Mouse (Mus musculus): ENCODE measurements around the gene Retnlb.
"Not testable (repeated sequence)": the region's sequence is repeated elsewhere in the genome, so short reads cannot be mapped to it uniquely, and the experiment has no call there.

The Retnlb gene

DNA sequence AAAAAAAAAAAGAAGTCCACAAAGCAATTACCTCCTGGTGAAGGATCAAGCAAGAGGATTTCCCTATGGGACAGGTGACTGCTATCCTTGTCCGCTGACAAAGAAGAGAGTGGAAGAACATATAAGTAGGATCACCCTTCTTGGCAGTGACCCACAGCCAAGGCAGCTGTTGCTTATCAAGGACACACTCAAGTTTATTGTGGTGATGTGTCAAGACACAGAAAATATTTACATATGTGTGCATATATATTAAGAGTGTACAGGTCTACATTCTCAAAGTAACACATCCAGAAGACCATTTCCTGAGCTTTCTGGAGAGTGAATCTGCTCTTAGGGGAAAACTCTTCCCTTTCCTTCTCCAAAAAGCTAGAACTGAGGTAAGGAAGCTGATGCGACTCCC is at the start of gene Retnlb:
Gene Retnlb, plus strand, starts transcription at position 162 of the 400 bp plus-strand sequence.
- no peak for DNase-seq (ENCODE audit: low read depth)

DNA sequence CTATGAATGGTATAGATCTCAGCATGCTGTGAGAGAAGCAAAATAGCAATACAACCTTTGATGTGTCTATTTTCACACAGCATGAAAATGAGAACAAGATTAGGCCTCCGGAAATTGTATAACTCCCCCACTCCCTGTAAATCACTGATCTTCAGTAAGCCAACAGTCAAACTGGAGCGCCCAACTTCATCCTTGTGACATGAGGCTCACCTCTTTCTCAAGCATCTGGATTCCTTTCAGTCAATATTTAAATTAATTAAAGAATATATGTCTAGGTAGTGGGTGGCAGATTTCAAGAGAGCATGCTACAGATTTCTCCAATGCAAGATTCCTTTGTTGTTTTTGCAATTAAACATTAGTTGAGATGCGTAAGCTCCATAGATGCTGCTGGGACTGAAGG is 47.5 kb upstream of the Retnlb start:
- no peak for DNase-seq (ENCODE audit: low read depth)

DNA sequence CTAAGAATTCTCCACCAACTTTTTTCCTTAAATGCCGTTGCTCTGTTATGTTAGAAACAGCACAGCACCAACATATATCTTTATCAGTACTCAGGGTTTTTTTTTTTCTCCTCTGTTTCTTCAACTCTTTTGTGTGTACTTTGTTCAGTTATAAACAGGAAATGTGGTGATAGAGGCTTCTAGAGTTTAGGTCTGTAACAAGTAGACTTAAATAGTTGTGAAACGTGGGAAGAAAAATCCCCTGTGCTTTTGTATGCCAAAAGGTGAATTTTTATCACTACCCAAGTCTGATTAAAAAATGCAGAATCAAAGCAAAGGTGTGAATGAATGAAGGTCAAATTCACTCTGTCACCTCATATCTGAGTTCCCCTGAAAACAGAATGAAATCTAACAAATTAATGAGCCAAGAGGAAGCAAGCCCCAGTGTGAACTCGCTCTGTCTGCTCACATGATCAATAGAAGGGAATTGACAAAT is 44.6 kb upstream of the Retnlb start, which contains the start of gene Trat1:
Gene Trat1, minus strand, starts transcription at position 51 of the 475 bp plus-strand sequence.
- no peak for DNase-seq (ENCODE audit: low read depth)

DNA sequence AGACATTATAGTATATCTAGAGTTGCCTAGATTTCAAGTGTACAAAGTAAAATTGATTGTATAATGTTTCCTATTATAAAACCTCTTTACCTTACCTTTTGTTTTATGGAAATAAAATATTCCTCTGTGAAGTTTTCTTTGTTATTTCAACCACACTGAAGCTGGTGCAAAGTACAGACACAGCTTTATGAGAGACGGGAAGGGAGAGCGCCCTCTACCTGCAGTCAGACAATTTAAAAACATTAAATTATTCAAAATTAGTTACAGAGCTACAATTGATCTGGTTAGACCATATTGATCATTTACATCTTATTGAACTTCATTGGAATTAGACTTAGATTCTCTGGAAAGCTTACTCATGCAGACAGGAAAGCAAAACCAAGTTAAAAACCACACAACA is 39.4 kb upstream of the Retnlb start:
- DNase-seq (ENCODE audit: low read depth): no peak

- peak; percentile 18 for DNase-seq (ENCODE audit: low read depth)
Observed at GRCm38 (mm10) chr16:48786258-48786657, 30.4 kb upstream of the Retnlb start.

DNA sequence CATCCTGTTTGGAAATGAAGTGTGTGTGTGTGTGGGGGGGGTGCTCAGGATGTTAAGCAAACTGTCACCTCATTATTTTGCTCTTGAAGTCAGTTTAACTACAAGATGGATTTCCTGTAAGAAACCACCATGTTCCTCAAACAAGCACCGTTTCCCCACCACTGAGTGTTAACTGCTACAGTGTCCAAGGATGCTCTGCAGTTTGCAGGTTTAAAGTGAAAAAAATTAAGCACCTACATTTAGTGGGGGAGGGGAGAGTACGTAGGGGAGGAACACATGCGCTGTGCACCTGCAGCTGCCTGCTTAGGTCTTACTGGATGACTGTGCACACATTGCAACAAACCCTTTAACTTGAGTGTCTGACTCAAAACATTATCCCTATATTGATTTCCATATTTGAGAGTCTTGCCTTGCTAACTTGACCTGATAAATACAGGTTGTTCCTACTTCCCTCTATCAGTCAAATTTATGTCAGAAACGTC is 27.9 kb upstream of the Retnlb start:
- DNase-seq (ENCODE audit: low read depth): peak; percentile 17

DNA sequence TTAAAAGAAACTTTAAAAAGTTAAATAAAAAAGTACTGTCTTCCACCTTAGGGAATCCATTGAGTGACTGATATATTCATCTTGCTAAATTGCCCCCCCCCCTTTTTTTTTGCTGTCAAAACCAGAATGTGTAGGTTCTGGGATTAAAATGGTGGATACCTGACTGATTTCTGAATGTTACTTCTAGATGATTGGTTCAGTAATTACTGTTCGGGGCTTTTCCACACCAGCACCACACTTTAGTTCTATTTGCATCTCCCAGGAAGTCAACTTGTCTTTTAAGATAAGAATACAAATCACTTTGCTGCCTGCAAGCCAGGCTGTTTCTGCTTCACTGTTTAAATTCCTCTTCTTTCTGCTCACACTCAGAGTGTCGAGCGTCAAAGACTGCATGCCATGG is 18.4 kb upstream of the Retnlb start:
- no peak for DNase-seq (ENCODE audit: low read depth)

- DNase-seq (ENCODE audit: low read depth): no peak
Observed at GRCm38 (mm10) chr16:48799470-48799869, 17.2 kb upstream of the Retnlb start.

GRCm38 (mm10) chr16:48800906-48801305 is 15.8 kb upstream of the Retnlb start:
- no peak for DNase-seq (ENCODE audit: low read depth)

DNA sequence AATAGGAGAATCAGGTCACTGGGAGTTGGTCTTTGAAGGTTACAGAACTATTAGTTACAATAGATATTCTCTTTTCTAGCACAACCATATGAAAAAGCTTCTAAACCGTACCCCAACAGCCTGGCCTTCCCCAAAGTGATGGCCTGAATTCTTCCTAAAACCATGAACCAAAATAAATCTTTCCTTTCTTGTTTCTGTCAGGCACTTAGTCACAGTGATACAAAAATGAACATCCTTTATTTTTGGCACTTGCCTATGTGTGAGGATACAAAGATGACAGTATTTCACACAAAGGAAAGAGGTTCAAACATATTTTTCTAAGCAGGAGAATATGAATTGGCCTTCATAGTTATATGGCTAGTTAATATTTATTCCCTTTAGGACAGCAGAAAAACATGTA is 11.2 kb upstream of the Retnlb start:
- no peak for DNase-seq (ENCODE audit: low read depth)

- no peak for DNase-seq (ENCODE audit: low read depth)
Observed at GRCm38 (mm10) chr16:48806521-48806920, 10.1 kb upstream of the Retnlb start.

GRCm38 (mm10) chr16:48809374-48809773 is 7.3 kb upstream of the Retnlb start:
- DNase-seq (ENCODE audit: low read depth): no peak

DNA sequence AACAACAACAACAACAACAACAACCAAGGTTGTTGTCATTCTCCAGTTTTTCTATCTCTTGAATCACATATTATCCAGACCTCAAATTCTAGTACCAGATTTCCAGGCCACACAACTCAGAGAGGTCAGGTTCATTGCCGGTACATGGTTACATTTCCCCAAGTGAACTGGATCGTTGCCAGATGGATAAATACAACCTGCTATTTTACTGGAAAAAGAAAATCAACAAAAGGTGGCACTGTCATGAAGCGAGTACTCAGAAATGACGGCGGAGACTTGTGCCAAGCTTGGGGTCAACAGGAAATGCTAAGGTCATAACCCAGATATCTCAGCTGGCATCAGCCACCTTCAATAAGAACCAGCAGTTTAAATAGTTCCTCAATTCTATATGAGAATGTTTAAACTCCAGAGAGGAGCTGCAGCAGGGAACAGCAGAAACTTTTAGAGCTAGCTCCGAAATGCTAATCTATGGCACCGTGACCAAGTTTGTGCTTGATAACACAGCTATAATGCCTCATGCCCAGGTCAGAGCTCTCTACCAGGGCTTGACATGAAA is 4.7 kb upstream of the Retnlb start:
- DNase-seq (ENCODE audit: low read depth): no peak

DNA sequence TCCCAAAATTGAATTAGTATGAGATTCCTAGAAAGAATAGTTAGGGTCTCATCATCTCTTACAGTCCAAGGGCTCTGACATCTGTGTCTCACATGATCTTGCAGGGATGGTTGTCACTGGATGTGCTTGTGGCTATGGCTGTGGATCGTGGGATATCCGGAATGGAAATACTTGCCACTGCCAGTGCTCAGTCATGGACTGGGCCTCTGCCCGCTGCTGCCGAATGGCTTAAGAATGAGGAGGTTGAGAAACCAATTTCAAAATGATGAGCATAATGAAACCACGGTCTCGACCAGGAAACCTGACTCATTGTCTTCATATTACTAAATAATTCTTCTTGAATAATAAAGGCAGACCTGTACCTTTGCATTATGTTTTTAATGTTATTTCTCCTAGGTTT is 1.9 kb downstream of the Retnlb start:
- no peak for DNase-seq (ENCODE audit: low read depth)

DNA sequence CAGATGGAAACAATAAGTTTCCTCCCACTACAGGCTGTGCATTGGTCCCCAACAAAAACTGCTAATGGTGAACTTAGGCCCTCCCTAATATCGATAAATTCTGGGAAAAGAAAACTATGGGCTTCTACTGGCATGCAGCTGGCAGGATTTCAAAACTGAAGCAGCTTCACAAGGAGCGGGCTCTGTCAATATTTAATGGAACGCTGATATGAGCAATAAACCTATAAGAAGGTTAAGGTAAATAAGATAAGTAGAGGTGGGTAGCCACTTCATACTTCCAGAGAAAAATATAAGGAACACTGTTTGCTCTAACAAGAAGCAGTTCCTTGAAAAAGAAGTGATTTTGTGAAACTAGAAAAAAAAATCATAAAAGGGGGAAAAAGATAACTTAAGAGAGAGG is 9.8 kb downstream of the Retnlb start:
- no peak for DNase-seq (ENCODE audit: low read depth)

DNA sequence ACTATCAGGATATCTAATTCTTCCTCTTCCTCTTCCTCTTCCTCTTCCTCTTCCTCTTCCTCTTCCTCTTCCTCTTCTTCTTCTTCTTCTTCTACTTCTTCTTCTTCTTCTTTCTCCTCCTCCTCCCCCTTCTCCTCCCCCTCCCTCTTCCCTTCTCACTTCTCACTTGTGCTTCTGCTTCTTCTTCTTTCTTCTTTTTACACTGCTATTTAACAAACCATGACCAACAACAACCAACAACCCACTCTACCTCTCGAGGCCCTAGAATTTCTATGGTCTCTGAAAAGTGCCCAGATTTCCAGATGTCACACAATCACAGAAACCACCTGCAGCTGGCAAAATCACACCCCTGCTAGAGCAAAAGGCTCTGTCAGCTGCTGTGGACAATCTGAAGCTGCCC is 11.0 kb downstream of the Retnlb start:
- no peak for DNase-seq (ENCODE audit: low read depth)

DNA sequence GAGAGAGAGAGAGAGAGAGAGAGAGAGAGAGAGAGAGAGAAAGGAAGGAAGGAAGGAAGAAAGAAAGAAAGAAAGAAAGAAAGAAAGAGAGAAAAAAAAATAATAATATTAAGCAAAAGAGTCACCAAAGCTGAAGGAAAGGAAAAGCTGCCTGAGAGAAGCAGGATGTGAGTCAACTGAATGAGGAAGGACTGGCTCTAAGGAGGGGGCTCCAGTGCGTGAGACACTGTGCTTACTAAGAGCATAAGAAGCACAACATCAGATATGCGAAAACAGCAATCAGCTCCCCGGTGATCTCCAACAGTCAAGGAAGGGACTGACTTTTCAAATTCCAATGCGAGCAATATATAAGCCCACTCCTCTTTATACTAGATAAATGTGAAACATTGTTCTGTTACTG is 12.4 kb downstream of the Retnlb start:
- DNase-seq (ENCODE audit: low read depth): no peak

DNA sequence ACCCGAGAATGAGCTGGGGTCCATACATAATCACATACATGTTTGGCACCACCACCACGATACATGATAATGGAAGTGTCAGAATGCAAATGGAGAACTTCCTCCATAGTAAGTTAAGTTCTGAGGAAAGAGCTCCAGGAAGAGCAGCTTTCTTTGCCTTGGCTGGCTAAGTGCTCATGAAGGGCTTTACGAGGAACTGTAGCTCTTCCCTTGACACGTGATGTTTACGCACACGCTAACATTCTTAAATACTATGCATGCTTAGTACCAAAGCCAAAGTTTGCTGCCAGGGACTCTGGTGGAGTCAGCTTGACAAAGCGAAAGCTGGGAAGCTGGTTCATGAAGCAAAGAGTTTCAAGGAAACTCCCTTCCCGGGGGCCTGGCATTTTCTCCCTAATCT is 15.4 kb downstream of the Retnlb start:
- DNase-seq (ENCODE audit: low read depth): no peak

DNA sequence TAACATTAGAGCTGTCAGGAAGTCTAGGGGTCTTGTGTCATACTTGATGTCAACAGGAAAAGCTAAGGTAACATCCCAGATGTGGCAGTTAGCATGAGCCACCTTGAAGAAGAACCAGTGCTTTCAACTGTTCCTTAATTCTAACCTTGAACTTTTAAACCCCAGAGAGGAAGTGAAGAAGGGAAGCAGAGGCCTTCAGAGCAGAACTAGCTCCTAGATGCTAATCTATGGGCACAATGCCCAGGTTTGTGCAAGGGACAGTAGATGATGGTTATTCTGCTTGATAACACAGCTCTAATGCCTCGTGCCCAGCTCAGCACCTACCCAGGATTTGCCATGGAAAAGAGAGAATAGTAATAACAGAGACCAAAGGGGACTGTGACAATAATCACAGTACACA is 17.0 kb downstream of the Retnlb start:
- not testable (repeated sequence) for DNase-seq (ENCODE audit: low read depth)

DNA sequence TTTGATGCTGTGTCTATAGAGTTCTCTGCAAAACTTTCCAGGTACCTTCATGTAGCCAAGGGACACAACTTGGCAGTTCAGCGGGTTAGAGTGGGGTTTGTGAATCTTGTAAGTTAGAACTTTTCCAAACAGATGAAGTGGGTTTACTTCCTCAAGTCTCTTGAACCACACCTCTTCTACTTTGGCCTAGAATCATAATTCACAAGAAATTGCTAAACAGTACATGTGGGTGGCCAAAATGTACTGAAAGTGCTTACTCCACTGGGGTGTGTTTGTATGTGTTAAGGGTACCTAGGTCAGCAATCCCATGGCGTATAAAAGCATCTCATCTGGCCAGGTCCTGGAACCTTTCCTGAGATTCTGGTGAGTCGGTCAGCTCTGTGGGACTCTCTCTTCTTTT is 25.6 kb downstream of the Retnlb start, which contains the start of gene Retnla:
Gene Retnla, plus strand, starts transcription at position 286 of the 400 bp plus-strand sequence.
- no peak for DNase-seq (ENCODE audit: low read depth)

DNA sequence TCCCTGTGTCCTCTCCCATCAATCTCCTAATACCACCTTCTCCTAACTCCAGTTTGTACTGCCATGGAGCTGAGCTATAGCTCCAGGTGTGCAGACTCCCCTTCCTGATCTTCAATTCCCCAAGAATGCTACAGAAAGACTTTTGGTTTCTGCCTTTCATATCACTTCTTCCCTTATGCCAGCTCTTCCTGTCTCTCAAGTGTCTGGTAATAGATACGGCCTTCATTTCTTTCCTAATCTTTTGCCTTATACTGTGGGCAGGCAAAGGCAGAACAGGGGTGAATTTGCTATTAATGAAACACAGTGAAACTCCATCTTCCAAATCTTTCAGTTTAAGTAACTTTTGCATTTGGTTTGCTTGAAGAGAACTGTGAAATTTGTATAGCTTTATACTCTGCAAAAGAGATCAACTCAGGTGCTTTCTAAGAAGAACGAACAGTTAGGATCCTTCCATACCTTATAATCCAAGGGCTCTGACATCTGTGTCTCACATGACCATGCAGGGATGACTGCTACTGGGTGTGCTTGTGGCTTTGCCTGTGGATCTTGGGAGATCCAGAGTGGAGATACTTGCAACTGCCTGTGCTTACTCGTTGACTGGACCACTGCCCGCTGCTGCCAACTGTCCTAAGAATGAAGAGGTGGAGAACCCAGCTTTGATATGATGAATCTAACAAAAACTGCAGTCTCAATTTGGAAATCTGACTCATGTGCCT is 27.2 kb downstream of the Retnlb start:
- no peak for DNase-seq (ENCODE audit: low read depth)

DNA sequence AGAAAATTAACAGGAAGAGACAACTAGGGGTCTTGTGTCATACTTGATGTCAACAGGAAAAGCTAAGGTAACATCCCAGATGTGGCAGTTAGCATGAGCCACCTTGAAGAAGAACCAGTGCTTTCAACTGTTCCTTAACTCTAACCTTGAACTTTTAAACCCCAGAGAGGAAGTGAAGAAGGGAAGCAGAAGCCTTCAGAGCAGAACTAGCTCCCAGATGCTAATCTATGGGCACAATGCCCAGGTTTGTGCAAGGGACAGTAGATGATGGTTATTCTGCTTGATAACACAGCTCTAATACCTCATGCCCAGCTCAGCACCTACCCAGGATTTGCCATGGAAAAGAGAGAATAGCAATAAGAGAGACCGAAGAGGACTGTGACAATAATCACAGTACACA is 48.3 kb downstream of the Retnlb start:
- not testable (repeated sequence) for DNase-seq (ENCODE audit: low read depth)

- no peak for DNase-seq (ENCODE audit: low read depth)
Observed at GRCm38 (mm10) chr16:48867690-48868089, 51.0 kb downstream of the Retnlb start.
